Mouse (Mus musculus): ENCODE results near the gene St6galnac5.

DNA sequence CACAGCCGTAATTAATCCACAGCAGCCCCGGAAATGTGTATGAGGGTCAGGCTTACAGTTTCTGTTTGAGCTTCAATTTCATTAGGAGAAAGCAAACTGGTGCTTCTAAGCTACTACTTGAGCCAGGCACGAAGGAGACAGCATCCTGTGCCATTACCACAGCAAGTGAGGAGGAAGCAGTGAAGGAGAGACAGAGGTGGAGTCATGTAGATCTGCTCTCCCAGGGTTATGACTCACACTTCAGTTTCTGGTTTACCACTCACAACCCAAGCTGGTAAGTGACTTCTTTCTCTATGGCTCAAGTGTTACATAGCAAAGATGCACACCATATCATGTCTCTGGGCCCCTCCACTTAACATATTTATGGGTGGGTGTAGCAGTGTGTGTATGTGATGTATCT, 61.7 kb downstream of the St6galnac5 start:
- TF ChIP-seq CTCF (IDR thresholded peaks at IDR 0.05; ENCODE audit: low read depth, low read length) (no peak), POLR2A (IDR thresholded peaks at IDR 0.05; ENCODE audit: insufficient read depth, low read length) (no peak), EP300 (IDR thresholded peaks at IDR 0.05; ENCODE audit: insufficient read depth, low read depth, low read length) (no peak)

Data from ES-Bruce4 (cell line).